Mouse (Mus musculus) T-helper 17 cell (primary cell): ENCODE measurements around the gene Cnmd.

Experiments
- in situ Hi-C, 2 experiments: fragments of 300-600 bp; cut with MboI, MseI; formaldehyde crosslinking; loops; 1 replicate in 1 of 2; 2 replicates in 1 of 2; pipeline ENCODE4 v1.15.1; 2025; ENCODE audit warnings: high pct_unique_total_duplicates in 2 of 2

The Cnmd gene

GRCm38 (mm10) chr14:79645378-79645777 lies 16.6 kb downstream of the Cnmd start:
- in situ Hi-C loops = no loop called here

GRCm38 (mm10) chr14:79642063-79642462 lies 19.9 kb downstream of the Cnmd start:
- in situ Hi-C loops = no loop called here

- in situ Hi-C loops = no loop called here
Measured at GRCm38 (mm10) chr14:79636814-79637213, 25.2 kb downstream of the Cnmd start.

GRCm38 (mm10) chr14:79633196-79633595 lies 28.8 kb downstream of the Cnmd start:
- in situ Hi-C loops = no loop called here

GRCm38 (mm10) chr14:79632330-79632729 lies 29.6 kb downstream of the Cnmd start:
- in situ Hi-C loops = no loop called here

GRCm38 (mm10) chr14:79621143-79621542 lies 40.8 kb downstream of the Cnmd start:
- in situ Hi-C loops = no loop called here

GRCm38 (mm10) chr14:79619802-79620201 lies 42.2 kb downstream of the Cnmd start:
- in situ Hi-C loops = no loop called here

- in situ Hi-C loops = no loop called here
Measured at GRCm38 (mm10) chr14:79617121-79617828, 44.7 kb downstream of the Cnmd start.

- in situ Hi-C loops = no loop called here
Measured at GRCm38 (mm10) chr14:79608286-79608685, 53.7 kb downstream of the Cnmd start.

GRCm38 (mm10) chr14:79607352-79607751 lies 54.6 kb downstream of the Cnmd start:
- in situ Hi-C loops = no loop called here

- in situ Hi-C loops = no loop called here
Measured at GRCm38 (mm10) chr14:79606867-79607266, 55.1 kb downstream of the Cnmd start.

- in situ Hi-C loops = no loop called here
Measured at GRCm38 (mm10) chr14:79606392-79606791, 55.6 kb downstream of the Cnmd start.

GRCm38 (mm10) chr14:79605881-79606280 lies 56.1 kb downstream of the Cnmd start:
- in situ Hi-C loops = no loop called here

GRCm38 (mm10) chr14:79596602-79597001 lies 65.4 kb downstream of the Cnmd start:
- in situ Hi-C loops = no loop called here

- in situ Hi-C loops = no loop called here
Measured at GRCm38 (mm10) chr14:79594069-79594468, 67.9 kb downstream of the Cnmd start.

GRCm38 (mm10) chr14:79591611-79592010 lies 70.4 kb downstream of the Cnmd start:
- in situ Hi-C loops = no loop called here

- in situ Hi-C loops = no loop called here
Measured at GRCm38 (mm10) chr14:79590916-79591315, 71.1 kb downstream of the Cnmd start.

GRCm38 (mm10) chr14:79589401-79589800 lies 72.6 kb downstream of the Cnmd start:
- in situ Hi-C loops = no loop called here

- in situ Hi-C loops = no loop called here
Measured at GRCm38 (mm10) chr14:79588534-79588951, 73.4 kb downstream of the Cnmd start.

GRCm38 (mm10) chr14:79587852-79588229 lies 74.1 kb downstream of the Cnmd start:
- in situ Hi-C loops = no loop called here
